Mouse (Mus musculus) G1E (cell line): ENCODE results near the gene Fancc.

Experiments used
- CTCF ChIP-seq: IDR thresholded peaks from 2 replicates; pipeline ENCODE4 v1.5.1; 2012; ENCODE audit warnings: low read depth, low read length, inconsistent platforms, mixed read lengths
- GATA1 ChIP-seq: IDR thresholded peaks from 2 replicates; pipeline ENCODE4 v1.6.1; 2012; ENCODE audit warnings: borderline replicate concordance, low read length, inconsistent platforms, mixed read lengths
- GATA2 ChIP-seq: IDR thresholded peaks from 2 replicates; pipeline ENCODE4 v1.6.1; 2012; ENCODE audit warnings: low read depth, low read length, inconsistent platforms, borderline replicate concordance
- POLR2AphosphoS5 ChIP-seq: IDR thresholded peaks from 2 replicates; pipeline ENCODE4 v1.6.1; 2012; ENCODE audit warnings: low read depth, low read length, inconsistent platforms; ENCODE audit not compliant: insufficient replicate concordance
- TAL1 ChIP-seq: conservative IDR thresholded peaks from 2 replicates; pipeline ENCODE4 v1.6.1; 2012; ENCODE audit warnings: low read depth, low read length, inconsistent platforms, mixed read lengths

- TF ChIP-seq CTCF (no peak), GATA1 (no peak), POLR2AphosphoS5 (no peak), GATA2 (no peak), TAL1 (no peak)
These were observed 216.7 kb downstream of the Fancc start for GRCm38 (mm10) chr13:63280344-63280743.
